Mouse (Mus musculus) cortical plate, adult 2 months (tissue): ENCODE measurements around the gene Olfr1297. TPM values are rescaled to one million over a fixed set of nuclear protein-coding genes. Genes with fewer than 3 reads are reported as not detected.

ENCODE experiments used
- H3K27ac ChIP-seq: fragments of 200-500 bp; 2 replicates; pipeline ENCODE4 v1.5.1; 2012; ENCODE audit warnings: low read length, control low read depth, inconsistent platforms; ENCODE audit not compliant: insufficient read depth
- H3K4me1 ChIP-seq: fragments of 200-500 bp; 2 replicates; pipeline ENCODE4 v1.6.1; 2011; ENCODE audit warnings: low read length; ENCODE audit not compliant: control insufficient read depth, insufficient read depth
- H3K4me3 ChIP-seq: fragments of 200-500 bp; 2 replicates; pipeline ENCODE4 v1.5.1; 2011; ENCODE audit warnings: mild to moderate bottlenecking, low read length, control low read depth; ENCODE audit not compliant: insufficient read depth
- CTCF ChIP-seq: fragments of 200-500 bp; IDR thresholded peaks from 2 replicates; pipeline ENCODE4 v1.5.1; 2011; ENCODE audit warnings: mild to moderate bottlenecking, control low read depth, low read length; ENCODE audit not compliant: insufficient read depth; ENCODE audit errors: extremely low read depth
- POLR2A ChIP-seq: fragments of 200-500 bp; IDR thresholded peaks from 2 replicates; pipeline ENCODE4 v1.6.1; 2011; ENCODE audit warnings: mild to moderate bottlenecking, low read length, control low read depth; ENCODE audit not compliant: insufficient read depth; ENCODE audit errors: extremely low read depth
- polyA plus RNA-seq: library from polyadenylated mRNA; depleted of rRNA; stranded (reverse); fragments of >200 nt; gene quantifications from 2 replicates; pipeline ENCODE4 v1.2.3, GENCODE M21; 2012; rRNA removed

Gene Olfr1297
- polyA plus RNA-seq: not detected in 2 replicates

DNA sequence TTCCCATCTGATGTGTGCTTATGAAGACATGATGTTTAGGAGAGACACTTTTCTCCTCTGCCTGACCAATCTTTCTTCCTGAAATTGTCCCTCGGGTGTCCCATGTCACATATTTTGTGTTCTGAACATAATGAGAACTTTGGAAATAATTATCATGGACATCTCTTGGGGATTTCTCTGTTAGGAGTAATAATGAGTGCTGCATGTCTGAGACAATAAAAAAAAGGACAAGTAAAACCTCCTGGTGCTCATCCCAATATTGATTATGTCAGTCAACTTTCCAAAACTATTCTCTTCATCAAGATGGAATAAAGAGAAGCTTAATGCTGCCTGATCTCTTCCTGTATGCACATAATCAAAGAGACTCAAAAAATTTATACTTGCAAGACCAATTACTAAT is at the start of gene Olfr1297:
Olfr1297 (minus strand) TSS at position 101 of the 400 bp plus-strand sequence.
- Histone ChIP-seq H3K4me1 (no peaks in the 10 kb centered on the region), H3K4me3 (no peak within 1 kb of the TSS), H3K27ac (no peak within 1 kb of the TSS)
- TF ChIP-seq CTCF (no peak), POLR2A (no peak)

DNA sequence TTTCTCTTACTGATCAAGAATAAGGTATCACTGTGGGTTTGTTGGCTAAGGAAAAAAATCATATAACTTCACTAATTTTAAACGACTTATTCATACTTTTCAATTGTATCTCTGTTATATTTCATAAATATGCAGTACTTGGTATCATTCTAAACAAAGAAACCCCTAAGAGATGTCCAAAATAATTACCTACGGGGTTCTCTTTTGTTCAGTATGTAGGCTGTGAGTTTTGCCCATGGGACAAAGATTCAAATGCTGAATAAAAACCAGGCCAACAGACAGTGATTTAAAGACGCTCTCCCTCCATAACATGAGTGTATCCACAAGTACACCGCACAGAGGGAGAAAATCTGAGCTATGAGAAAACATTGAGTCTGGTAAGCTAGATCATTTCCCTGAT is 34.8 kb upstream of the Olfr1297 start, which contains the start of gene Olfr1299:
Olfr1299 (plus strand) TSS at position 301 of the 400 bp plus-strand sequence.
- H3K4me1 ChIP-seq: no peaks in the 10 kb centered on the region
- no peak within 1 kb of the TSS for H3K27ac ChIP-seq
- TF ChIP-seq CTCF: no peak
- TF ChIP-seq POLR2A: no peak
- H3K4me3 ChIP-seq: no peak within 1 kb of the TSS

DNA sequence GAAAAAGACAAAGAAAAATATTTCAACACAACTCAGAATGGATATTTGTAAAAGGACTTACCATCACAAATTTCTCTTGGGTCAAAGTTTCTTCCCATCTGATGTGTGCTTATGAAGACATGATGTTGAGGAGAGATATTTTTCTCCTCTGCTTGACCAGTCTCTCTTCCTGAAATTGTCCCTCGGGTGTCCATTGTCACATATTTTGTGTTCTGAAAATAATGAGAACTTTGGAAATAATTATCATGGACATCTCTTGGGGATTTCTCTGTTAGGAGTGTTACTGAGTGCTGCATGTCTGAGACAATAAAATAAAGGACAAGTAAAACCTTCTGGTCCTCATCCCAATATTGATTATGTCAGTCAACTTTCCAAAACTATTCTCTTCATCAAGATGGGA is 22.8 kb upstream of the Olfr1297 start, which contains the start of gene Olfr1298:
Olfr1298 (minus strand) TSS at position 101 of the 400 bp plus-strand sequence.
- TF ChIP-seq POLR2A: no peak
- TF ChIP-seq CTCF: no peak
- Histone ChIP-seq H3K4me1 (no peaks in the 10 kb centered on the region), H3K4me3 (no peak within 1 kb of the TSS), H3K27ac (no peak within 1 kb of the TSS)

DNA sequence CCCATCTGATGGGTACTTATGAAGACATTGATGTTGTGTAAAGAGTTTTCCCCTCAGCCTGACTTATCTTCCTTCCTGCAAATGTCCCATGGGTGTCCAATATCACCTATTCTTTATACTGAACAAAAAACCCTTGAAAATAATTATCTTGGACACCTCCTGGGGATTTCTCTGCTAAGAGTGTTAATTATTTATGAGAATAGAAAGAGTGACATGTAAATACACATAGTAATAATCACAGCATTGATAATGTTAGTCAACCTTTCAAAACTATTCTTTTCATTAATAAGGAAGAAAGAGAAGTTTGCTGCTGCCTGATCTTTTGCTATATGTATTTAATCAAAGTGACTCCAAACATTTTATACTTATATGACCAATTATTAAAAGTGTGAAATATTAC is 56.7 kb downstream of the Olfr1297 start, which contains the start of gene Olfr1295:
Olfr1295 (minus strand) TSS at position 101 of the 400 bp plus-strand sequence.
- Histone ChIP-seq H3K27ac (no peak within 1 kb of the TSS), H3K4me3 (no peak within 1 kb of the TSS), H3K4me1 (no peaks in the 10 kb centered on the region)
- no peak for TF ChIP-seq POLR2A
- no peak for TF ChIP-seq CTCF

Other genes with a start within 250 kb of the Olfr1297 start
- not detected in 2 replicates for gene Olfr1286, start 203.4 kb downstream of the Olfr1297 start, polyA plus RNA-seq
- gene Olfr1287, start 177.4 kb downstream of the Olfr1297 start, polyA plus RNA-seq: not detected in 2 replicates
- gene Olfr1288, start 152.4 kb downstream of the Olfr1297 start, polyA plus RNA-seq: not detected in 2 replicates
- gene Olfr1289, start 145.7 kb downstream of the Olfr1297 start, polyA plus RNA-seq: not detected in 2 replicates
- not detected in 2 replicates for gene Olfr1290, start 132.7 kb downstream of the Olfr1297 start, polyA plus RNA-seq
- gene Olfr1291-ps1, start 129.3 kb downstream of the Olfr1297 start, polyA plus RNA-seq: not detected in 2 replicates
- not detected in 2 replicates for gene Olfr1293-ps, start 101.3 kb downstream of the Olfr1297 start, polyA plus RNA-seq
- gene Olfr1294, start 86.2 kb downstream of the Olfr1297 start, polyA plus RNA-seq: not detected in 2 replicates
- gene Olfr1295, start 56.8 kb downstream of the Olfr1297 start, polyA plus RNA-seq: not detected in 2 replicates
- gene Olfr1298, start 22.7 kb upstream of the Olfr1297 start, polyA plus RNA-seq: not detected in 2 replicates
- gene Olfr1299, start 34.9 kb upstream of the Olfr1297 start, polyA plus RNA-seq: not detected in 2 replicates
- not detected in 2 replicates for gene Olfr1301, start 124.5 kb upstream of the Olfr1297 start, polyA plus RNA-seq
- gene Olfr1302, start 150.9 kb upstream of the Olfr1297 start, polyA plus RNA-seq: not detected in 2 replicates
- not detected in 2 replicates for gene Olfr1303, start 193.8 kb upstream of the Olfr1297 start, polyA plus RNA-seq